Mouse (Mus musculus): ENCODE measurements around the gene Fam131c.

DNA sequence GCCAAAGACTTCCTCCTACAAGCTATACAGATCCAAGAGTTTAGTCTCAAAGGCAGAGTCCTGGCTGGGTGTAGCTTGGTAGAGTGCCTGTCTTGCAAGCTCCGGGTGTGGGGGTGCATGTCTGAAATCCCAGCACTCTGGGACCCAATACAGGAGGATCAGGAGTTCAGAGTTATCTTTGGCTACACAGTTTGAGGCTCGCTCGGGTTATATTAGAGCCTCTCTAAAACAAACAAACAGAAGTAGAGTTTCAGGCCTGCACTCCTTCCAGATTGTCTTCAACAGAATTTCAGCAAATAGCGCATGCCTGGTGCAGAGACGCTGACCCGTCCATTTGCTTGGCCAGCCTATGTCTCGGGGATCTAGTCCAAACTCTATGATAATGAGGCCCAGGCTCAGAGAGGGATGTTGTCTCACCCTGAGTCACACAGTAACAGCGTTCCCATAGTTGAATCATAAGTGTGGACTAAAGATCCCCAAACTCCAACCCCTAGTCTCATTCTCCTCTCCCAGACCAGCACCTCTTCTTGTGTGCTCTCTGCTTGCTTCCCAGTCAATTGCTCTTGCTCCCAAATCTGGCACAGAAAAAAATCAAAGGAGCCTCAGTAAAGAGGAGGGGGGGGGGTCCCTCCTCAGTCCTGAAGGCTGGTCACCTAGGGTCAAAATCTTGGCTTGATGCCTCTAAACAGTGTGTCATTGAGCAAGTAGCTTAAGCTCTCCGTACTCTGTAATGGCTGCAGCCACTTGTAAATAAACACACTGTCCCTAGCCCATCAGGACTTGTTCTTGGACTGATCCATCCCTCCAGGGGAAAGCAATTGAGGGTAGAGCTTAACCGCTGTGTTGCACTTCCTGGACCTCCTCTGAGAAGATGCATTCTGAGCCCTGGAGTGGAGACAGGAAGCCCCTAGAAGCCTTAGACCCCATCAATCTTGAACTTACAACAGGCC is 59.1 kb downstream of the Fam131c start:
- TF ChIP-seq CTCF (conservative IDR thresholded peaks at IDR 0.05 in 1 of 2, IDR thresholded peaks at IDR 0.05 in 1 of 2; ENCODE audit: low read depth in 2 of 2, low read length in 2 of 2) (no peak), POLR2A (IDR thresholded peaks at IDR 0.05; ENCODE audit: low read depth, low read length) (no peak)

Data from CH12.LX (cell line).